Mouse (Mus musculus) liver, embryonic 16.5 days (tissue): ENCODE measurements around the gene Gm1110. TPM values are rescaled to one million over a fixed set of nuclear protein-coding genes. Genes with fewer than 3 reads are reported as not detected.

Experiments
- polyA plus RNA-seq: library from polyadenylated mRNA; unstranded; fragments of >200 nt; fragmentation: Nextera tagmentation; extraction: Ambion mirVana; gene quantifications from 2 replicates; pipeline ENCODE4 v1.2.1, GENCODE M21; 2015

The Gm1110 gene
- polyA plus RNA-seq, 1 experiment from 2014 or later = not detected

Other genes with a start within 250 kb of the Gm1110 start
- not detected in 2 replicates for gene B3gat1, start 189.4 kb downstream of the Gm1110 start, polyA plus RNA-seq
- gene Glb1l2, start 116.6 kb downstream of the Gm1110 start, polyA plus RNA-seq = 0.04 and 0.06 TPM in 2 replicates
- not detected in 2 replicates for gene Glb1l3, start 62.2 kb downstream of the Gm1110 start, polyA plus RNA-seq
- gene Acad8, start 76.5 kb upstream of the Gm1110 start, polyA plus RNA-seq = 13.6 and 14.5 TPM in 2 replicates
- gene Thyn1, start 76.6 kb upstream of the Gm1110 start, polyA plus RNA-seq = 39.3 and 40.9 TPM in 2 replicates
- 7.7 and 8.5 TPM in 2 replicates for gene Vps26b, start 107.0 kb upstream of the Gm1110 start, polyA plus RNA-seq
- 30.9 and 31.9 TPM in 2 replicates for gene Ncapd3, start 107.1 kb upstream of the Gm1110 start, polyA plus RNA-seq
- 2.9 and 3.0 TPM in 2 replicates for gene Jam3, start 232.3 kb upstream of the Gm1110 start, polyA plus RNA-seq